Mouse (Mus musculus) megakaryocyte, embryonic 14.5 days (primary cell): ENCODE results near the gene Ctdspl. TPM values are rescaled to one million over a fixed set of nuclear protein-coding genes. Genes with fewer than 3 reads are reported as not detected.

ENCODE experiments used
- H3K27me3 ChIP-seq: replicated peaks from 2 replicates; pipeline ENCODE3; 2012; ENCODE audit warnings: inconsistent platforms
- H3K36me3 ChIP-seq: replicated peaks from 2 replicates; pipeline ENCODE3; 2012; ENCODE audit warnings: low read length, inconsistent platforms, mixed read lengths
- H3K4me1 ChIP-seq: 2 replicates; pipeline ENCODE4 v1.6.1; 2012; ENCODE audit warnings: inconsistent platforms
- H3K4me3 ChIP-seq: replicated peaks from 2 replicates; pipeline ENCODE3; 2012; ENCODE audit warnings: moderate library complexity, mild to moderate bottlenecking, inconsistent platforms
- H3K9me3 ChIP-seq: 2 replicates; pipeline ENCODE4 v1.6.1; 2012; ENCODE audit warnings: inconsistent platforms
- FLI1 ChIP-seq: IDR thresholded peaks from 2 replicates; pipeline ENCODE4 v1.6.1; 2012; ENCODE audit warnings: low read length, inconsistent platforms, mixed read lengths
- GATA1 ChIP-seq: IDR thresholded peaks from 3 replicates; pipeline ENCODE4 v1.6.1; 2012; ENCODE audit warnings: mixed read lengths, low read length, inconsistent platforms, borderline replicate concordance
- polyA plus RNA-seq: library from polyadenylated mRNA; stranded (reverse); fragments of >175 nt; gene quantifications from 2 replicates; pipeline ENCODE4 v1.2.3, GENCODE M21; 2012; ENCODE audit warnings: low replicate concordance; ENCODE audit not compliant: insufficient read depth

Gene Ctdspl
- polyA plus RNA-seq, 1 experiment: 4.2 TPM

DNA sequence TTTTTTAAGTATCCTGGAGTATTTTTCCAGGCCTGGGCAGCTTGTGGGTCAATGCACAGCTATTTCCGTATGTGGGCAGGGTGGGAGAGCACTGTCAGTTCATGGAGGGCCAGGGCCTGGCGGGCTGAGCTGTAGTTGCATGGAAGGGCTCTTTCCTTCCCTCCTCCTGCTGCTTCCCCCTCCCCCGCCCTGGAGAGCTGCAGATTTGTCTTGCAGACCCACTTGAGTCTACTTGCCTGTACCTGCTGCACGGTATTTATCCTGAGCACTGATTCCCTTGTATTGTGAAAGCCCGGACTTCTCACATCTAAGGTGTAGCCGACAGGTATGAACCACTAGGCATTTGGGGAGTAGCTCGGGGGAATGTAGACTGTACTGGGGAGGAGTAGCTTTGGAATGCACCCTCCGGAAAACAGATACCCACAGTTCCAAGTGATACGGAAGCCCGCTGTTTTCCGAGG is 49.0 kb downstream of the Ctdspl start:
- no peaks in the 10 kb centered on the region for H3K9me3 ChIP-seq
- H3K36me3 ChIP-seq: peaks cover 67% of the 10 kb centered on the region
- TF ChIP-seq FLI1: no peak
- TF ChIP-seq GATA1: no peak

DNA sequence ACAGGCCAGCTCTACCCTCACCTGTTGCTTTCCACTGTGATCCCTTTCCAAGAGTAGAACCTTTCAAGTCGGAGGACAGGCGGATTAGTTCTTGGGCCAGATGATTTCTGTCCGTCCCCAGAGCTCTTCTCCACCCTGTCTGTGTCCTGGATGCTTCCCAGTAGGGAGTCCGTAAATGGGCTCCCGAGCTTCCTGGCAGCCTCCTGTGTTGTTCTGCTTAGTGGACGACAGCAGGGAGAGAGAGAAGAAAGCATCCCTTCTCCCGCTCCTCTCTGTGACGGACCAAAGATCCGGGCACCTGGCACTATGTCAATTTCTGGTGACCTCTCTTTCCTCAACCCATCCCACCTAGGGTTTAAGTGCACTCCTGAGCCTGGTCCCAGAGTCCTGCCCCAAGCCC is 49.5 kb downstream of the Ctdspl start:
- Histone ChIP-seq H3K27me3 (no peaks in the 10 kb centered on the region), H3K4me1 (peaks cover 70% of the 10 kb centered on the region), H3K9me3 (no peaks in the 10 kb centered on the region), H3K36me3 (peaks cover 63% of the 10 kb centered on the region), H3K4me3 (no peak overlapping the region)
- TF ChIP-seq GATA1 (no peak), FLI1 (no peak)

More for the DNA sequence above, 49.0 kb downstream of the Ctdspl start:
- no peak overlapping the region for H3K4me3 ChIP-seq
- peaks cover 65% of the 10 kb centered on the region for H3K4me1 ChIP-seq
- H3K27me3 ChIP-seq: no peaks in the 10 kb centered on the region

- peak overlapping the region; percentile 11 for H3K4me3 ChIP-seq
- no peaks in the 10 kb centered on the region for H3K27me3 ChIP-seq
- H3K4me1 ChIP-seq: peaks cover 64% of the 10 kb centered on the region
- no peaks in the 10 kb centered on the region for H3K9me3 ChIP-seq
- H3K36me3 ChIP-seq: peaks cover 60% of the 10 kb centered on the region
- TF ChIP-seq GATA1 (no peak), FLI1 (no peak)
These were observed 50.3 kb downstream of the Ctdspl start for GRCm38 (mm10) chr9:118976561-118976960.

DNA sequence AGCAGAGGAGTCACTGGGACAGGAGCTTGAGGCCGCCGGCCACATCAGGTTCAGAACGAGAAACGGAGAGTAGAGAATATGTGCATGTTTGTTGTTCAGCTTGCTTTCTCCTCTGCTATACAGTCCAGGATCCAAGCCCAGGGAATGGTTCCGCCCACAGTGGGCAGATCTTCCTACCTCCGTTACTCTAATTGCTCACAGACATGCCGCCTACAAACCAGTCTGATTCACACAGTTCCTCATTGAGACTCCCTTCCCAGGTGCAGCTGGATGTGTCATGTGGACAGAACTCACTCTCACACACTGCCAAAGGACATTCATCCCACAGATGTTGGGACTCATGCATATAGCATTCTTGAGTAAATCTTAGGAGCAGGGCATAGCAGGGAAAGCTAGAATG is 51.2 kb downstream of the Ctdspl start:
- TF ChIP-seq GATA1: no peak
- TF ChIP-seq FLI1: no peak

GRCm38 (mm10) chr9:118980411-118980823 is 54.2 kb downstream of the Ctdspl start:
- TF ChIP-seq GATA1: no peak
- Histone ChIP-seq H3K36me3 (peaks cover 55% of the 10 kb centered on the region), H3K9me3 (no peaks in the 10 kb centered on the region)

More for the DNA sequence above, 51.2 kb downstream of the Ctdspl start:
- Histone ChIP-seq H3K27me3 (no peaks in the 10 kb centered on the region), H3K9me3 (no peaks in the 10 kb centered on the region), H3K4me1 (peaks cover 72% of the 10 kb centered on the region), H3K36me3 (peaks cover 65% of the 10 kb centered on the region), H3K4me3 (no peak overlapping the region)

GRCm38 (mm10) chr9:118984650-118985432 is 58.6 kb downstream of the Ctdspl start:
- Histone ChIP-seq H3K9me3 (no peaks in the 10 kb centered on the region), H3K27me3 (no peaks in the 10 kb centered on the region), H3K4me3 (no peak overlapping the region), H3K4me1 (peaks cover 57% of the 10 kb centered on the region), H3K36me3 (peaks cover 44% of the 10 kb centered on the region)
- TF ChIP-seq GATA1 (no peak), FLI1 (no peak)

More at GRCm38 (mm10) chr9:118980411-118980823, 54.2 kb downstream of the Ctdspl start:
- Histone ChIP-seq H3K4me3 (no peak overlapping the region), H3K27me3 (no peaks in the 10 kb centered on the region), H3K4me1 (peaks cover 59% of the 10 kb centered on the region)

DNA sequence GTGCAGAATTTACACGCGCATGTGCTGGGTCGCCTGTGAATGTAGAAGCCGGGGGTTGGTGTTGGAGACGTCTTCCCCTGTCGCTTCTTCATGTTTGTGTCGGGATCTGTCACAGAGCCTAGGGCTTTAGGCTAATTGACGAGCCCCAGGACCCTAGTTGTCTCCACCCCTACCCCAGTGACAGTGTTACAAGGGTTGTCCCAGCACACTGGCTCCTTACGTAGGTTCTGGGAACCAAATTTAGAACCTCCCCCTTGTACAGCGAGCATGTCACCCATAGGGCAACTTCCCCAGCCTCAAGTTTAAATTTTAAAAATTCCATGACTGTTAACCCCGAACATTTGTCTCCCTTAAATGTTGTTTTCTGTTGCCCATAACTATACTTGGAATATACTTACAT is 60.0 kb downstream of the Ctdspl start:
- H3K36me3 ChIP-seq: peaks cover 41% of the 10 kb centered on the region
- no peak overlapping the region for H3K4me3 ChIP-seq
- TF ChIP-seq FLI1 (no peak), GATA1 (no peak)
- H3K27me3 ChIP-seq: no peaks in the 10 kb centered on the region
- peaks cover 64% of the 10 kb centered on the region for H3K4me1 ChIP-seq
- no peaks in the 10 kb centered on the region for H3K9me3 ChIP-seq

DNA sequence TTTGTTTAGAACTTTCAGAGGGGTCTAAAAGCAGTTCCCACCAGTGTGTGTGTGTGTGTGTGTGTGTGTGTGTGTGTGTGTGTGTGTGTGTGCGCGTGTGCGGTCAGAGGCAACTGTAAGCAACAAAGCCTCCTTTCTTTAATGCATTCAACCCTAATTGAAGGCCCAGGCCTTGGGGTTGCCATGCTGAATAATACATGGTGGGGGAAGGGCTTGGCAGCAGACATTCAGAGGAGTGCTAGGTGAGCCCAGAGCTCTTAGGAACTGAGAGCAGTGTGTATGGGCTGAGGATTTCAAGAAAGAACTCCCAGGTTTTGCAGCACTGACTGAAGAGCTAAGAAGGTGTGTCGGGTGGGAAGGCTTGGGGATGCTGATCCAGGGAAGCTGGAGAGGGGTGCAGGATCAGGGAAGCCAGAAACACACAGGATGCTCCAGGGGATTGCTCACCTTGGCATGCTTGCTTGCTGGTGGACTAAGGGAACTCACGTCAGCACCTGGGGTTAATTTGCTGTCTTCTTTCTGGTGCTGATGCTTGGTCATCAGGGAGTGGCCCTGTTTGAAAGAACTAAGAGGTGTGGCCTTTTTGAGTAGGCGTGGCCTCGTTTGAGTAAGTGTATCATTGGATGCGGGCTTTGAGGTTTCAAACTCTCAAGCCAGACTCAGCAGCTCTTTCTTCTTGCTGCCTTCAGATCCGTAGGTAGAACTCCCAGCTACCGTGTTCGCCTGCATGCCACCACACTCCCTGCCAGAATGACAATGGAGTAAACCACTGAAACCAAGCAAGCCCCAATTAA is 62.7 kb downstream of the Ctdspl start:
- peaks cover 40% of the 10 kb centered on the region for H3K36me3 ChIP-seq
- no peaks in the 10 kb centered on the region for H3K9me3 ChIP-seq
- no peak for TF ChIP-seq GATA1
- no peak for TF ChIP-seq FLI1
- peaks cover 71% of the 10 kb centered on the region for H3K4me1 ChIP-seq
- H3K27me3 ChIP-seq: no peaks in the 10 kb centered on the region
- H3K4me3 ChIP-seq: no peak overlapping the region

- H3K9me3 ChIP-seq: no peaks in the 10 kb centered on the region
- peaks cover 40% of the 10 kb centered on the region for H3K36me3 ChIP-seq
- TF ChIP-seq GATA1 (no peak), FLI1 (no peak)
- no peaks in the 10 kb centered on the region for H3K27me3 ChIP-seq
- no peak overlapping the region for H3K4me3 ChIP-seq
- peaks cover 76% of the 10 kb centered on the region for H3K4me1 ChIP-seq
These were observed 64.2 kb downstream of the Ctdspl start for GRCm38 (mm10) chr9:118990490-118990889.

DNA sequence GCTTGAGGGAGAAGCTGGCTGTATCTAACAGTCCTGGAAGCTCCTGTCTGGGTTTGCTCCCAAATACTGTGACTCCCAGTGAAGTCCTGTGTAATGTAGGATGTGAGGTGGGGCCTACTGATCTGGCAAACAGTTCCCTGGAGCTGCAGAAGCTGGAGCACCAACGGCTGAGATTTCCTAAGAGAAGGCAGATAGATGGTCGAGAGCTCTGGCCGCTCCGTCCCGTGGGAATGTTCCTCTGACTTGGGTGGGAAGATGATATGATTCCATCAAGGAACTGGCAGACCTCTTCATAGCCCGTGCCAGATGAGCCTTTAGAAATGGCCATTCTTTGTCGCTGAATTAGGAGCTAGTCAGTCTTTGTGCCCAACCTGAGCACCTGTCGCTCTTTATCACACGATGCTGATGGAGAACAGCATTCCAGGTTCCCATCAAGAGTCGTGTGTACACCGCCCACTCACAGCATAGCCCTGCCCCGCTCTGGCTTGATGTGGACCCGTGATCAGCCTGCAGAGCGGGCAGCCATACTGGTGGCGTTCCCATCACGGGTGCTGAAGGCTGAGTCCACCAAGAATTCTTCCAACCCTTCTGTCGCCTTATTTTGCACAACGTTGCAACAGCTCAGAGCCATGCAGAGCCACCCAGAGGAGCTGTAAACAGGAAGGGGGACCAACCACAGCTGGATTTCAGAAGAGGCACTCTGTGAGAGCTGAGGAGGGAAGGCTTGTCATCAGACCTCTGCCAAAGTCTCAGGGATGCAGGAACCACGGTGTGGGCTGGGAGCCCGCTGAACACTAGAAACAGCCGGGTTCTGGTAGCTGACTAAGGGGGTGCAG is 65.7 kb downstream of the Ctdspl start:
- peaks cover 44% of the 10 kb centered on the region for H3K36me3 ChIP-seq
- no peaks in the 10 kb centered on the region for H3K27me3 ChIP-seq
- H3K9me3 ChIP-seq: no peaks in the 10 kb centered on the region
- TF ChIP-seq FLI1: no peak
- TF ChIP-seq GATA1: no peak
- peak overlapping the region; percentile 60 for H3K4me3 ChIP-seq
- H3K4me1 ChIP-seq: peaks cover 86% of the 10 kb centered on the region
